Mouse (Mus musculus): ENCODE measurements around the gene Arl8b.

DNA sequence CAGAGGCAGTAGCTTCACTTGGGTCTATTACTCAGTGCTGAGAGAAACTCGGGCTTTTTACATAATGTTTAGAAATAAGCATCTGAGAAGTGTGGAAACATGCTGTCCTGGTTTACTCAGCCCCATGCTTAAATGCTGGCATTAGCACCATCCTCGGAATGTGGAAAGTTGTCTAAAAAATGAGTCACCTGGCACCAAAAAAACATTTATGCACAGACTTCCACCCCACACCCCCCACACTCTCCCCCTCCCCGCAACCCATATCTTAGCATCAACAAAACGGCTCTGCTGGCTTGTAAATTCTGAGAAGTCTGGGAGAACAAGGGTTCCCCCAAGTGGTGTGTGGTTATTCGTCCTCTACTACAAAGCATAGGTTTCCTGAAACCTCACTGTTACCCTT is 30.5 kb upstream of the Arl8b start:
- TF ChIP-seq CTCF (IDR thresholded peaks at IDR 0.05; ENCODE audit: low read depth) (no peak), EP300 (IDR thresholded peaks at IDR 0.05; ENCODE audit: low read depth) (no peak)

Data from heart, postnatal 0 days (tissue).